Mouse (Mus musculus) E14TG2a.4 (cell line): ENCODE measurements around the gene Actr3b.

ENCODE experiments used
- CTCF ChIP-seq: conservative IDR thresholded peaks from 2 replicates; pipeline ENCODE4 v1.5.1; 2014; ENCODE audit warnings: low read length
- POU5F1 ChIP-seq: IDR thresholded peaks from 2 replicates; pipeline ENCODE4 v1.6.1; 2014; ENCODE audit warnings: low read length, borderline replicate concordance

DNA sequence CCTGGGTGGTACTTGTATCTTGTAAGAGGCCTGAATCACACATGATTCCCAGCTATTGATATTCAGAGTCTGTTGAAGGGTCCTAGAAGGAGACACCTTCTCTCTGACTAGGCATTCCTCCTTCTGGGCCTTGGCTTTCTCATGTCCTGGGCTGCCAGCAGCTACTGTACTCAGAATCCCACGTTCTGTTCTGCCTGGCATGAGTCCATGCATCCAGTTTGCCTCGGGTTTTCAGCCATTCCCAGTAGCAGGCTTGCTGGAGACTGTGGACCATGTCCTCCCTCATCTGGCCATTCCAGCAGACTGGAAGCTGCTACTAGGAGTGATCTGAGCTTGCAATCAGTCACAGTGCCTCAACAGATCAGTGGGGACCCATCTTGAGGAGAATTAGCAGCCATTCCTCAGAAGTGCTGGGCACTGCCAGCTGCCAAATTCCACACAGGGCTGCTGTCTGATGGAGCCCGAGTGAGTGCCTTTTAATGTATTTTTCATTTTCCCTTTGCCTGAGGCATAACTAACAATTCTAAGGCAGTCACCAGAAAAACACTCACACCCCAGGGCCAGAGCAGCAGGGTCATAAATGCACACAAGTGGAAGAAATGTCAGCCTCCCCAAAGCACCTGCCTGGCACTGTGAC lies 130.1 kb downstream of the Actr3b start:
- TF ChIP-seq CTCF: no peak
- no peak for TF ChIP-seq POU5F1
